Mouse (Mus musculus): ENCODE data around the gene Frs2.

DNA sequence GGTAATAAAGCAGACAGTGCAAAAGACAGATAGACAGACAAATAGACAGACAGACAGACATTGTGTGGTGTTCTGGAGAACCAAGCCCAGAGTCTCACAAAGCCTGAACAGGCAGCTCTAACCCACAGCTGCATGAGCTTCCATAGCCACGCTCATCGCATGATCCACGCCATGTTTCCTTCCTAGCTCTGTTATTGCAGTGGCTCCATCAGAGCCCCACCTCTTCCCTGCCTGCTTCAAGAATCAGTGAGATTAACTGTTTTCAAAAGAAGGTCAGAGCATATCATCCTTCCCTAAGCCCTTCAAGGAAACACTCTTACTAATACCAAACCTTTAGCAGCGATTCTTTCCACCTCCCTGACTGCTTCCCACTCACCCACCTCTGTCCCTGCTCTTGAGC, 43.3 kb downstream of the Frs2 start:
- TF ChIP-seq CTCF (IDR thresholded peaks at IDR 0.05; ENCODE audit: low read depth) (no peak), EP300 (optimal IDR thresholded peaks at IDR 0.05) (no peak)
